Mouse (Mus musculus) C2C12 (cell line): ENCODE data around the gene Ptov1.

ENCODE experiments used
- CEBPB ChIP-seq: IDR thresholded peaks from one replicate; pipeline ENCODE4 v1.6.1; 2011; ENCODE audit warnings: low read depth, mild to moderate bottlenecking, control low read depth, moderate library complexity
- CTCF ChIP-seq: IDR thresholded peaks from one replicate; pipeline ENCODE4 v1.5.1; 2011; ENCODE audit not compliant: control insufficient read depth, insufficient read depth, insufficient read length
- MAX ChIP-seq: IDR thresholded peaks from one replicate; pipeline ENCODE4 v1.6.1; 2011; ENCODE audit warnings: mild to moderate bottlenecking, control low read depth

GRCm38 (mm10) chr7:44915314-44915713, 45.7 kb upstream of the Ptov1 start:
- no peak for TF ChIP-seq MAX
- TF ChIP-seq CEBPB: no peak
- no peak for TF ChIP-seq CTCF
